Mouse (Mus musculus): ENCODE data around the gene Pfkl. TPM values are rescaled to one million over a fixed set of nuclear protein-coding genes. Genes with fewer than 3 reads are reported as not detected.
A peak's percentile ranks its signal among the peaks of the same experiment; 100 is the strongest.
"Not testable (repeated sequence)": the region's sequence is repeated elsewhere in the genome, so short reads cannot be mapped to it uniquely, and the experiment has no call there.

Pfkl gene
- polyA plus RNA-seq, 1 experiment = 32.1 TPM

DNA sequence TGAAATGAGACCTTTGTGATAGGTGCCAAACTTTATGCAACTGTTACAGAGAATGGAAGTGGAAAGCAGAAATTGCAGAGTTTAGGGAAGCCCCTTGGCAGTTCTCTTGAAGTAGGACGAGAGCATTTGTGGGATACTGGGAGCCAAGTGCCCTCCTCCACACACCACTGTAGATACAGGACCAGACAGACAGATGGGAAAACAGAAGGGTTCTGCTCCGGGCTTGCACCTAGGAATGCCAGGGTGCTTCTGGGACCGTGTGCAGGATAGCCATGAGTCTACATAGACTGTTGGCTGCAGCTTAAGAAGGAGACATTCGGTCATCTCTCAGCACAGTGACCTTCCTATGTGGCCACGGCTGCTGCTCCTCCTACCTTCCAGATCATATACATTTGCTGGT is 35.1 kb downstream of the Pfkl start:
- TF ChIP-seq POLR2A (IDR thresholded peaks at IDR 0.05; ENCODE audit: borderline replicate concordance, low read depth, low read length) (no peak), CTCF (IDR thresholded peaks at IDR 0.05; ENCODE audit: low read depth, low read length) (no peak)
- H3K27ac ChIP-seq (ENCODE audit: insufficient read depth, low read depth, low read length) = peak overlapping the region; percentile 45

DNA sequence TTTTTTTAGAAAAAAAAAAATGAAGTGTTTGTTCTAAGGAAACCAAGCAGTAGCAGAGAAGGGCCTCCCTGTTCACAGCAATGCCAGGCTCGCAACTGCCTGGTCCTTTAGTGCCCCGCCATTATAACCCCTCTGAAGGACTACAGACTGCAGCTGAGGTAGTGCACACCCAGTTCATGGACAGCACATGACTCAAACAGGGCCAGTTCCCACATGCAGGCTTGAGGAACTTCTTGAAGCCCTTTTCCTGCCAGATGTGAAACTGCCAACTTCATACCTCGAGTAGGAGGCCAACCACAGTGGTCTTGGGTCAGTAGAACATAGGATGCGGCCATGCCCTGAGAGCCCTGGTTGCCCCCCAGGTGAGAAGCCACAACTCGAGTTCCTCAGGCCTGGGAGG is 35.6 kb downstream of the Pfkl start:
- Histone ChIP-seq H3K27ac (ENCODE audit: insufficient read depth, low read depth, low read length) (peak overlapping the region; percentile 45), H3K4me1 (ENCODE audit: control insufficient read depth, insufficient read depth, low read length) (peaks cover 46% of the 10 kb centered on the region), H3K4me3 (ENCODE audit: insufficient read depth, low read length) (no peak overlapping the region)
- TF ChIP-seq CTCF (IDR thresholded peaks at IDR 0.05; ENCODE audit: low read depth, low read length) (no peak), POLR2A (IDR thresholded peaks at IDR 0.05; ENCODE audit: borderline replicate concordance, low read depth, low read length) (no peak)

More for the DNA sequence above, 35.1 kb downstream of the Pfkl start:
- no peak overlapping the region for H3K4me3 ChIP-seq (ENCODE audit: insufficient read depth, low read length)
- peaks cover 44% of the 10 kb centered on the region for H3K4me1 ChIP-seq (ENCODE audit: control insufficient read depth, insufficient read depth, low read length)

DNA sequence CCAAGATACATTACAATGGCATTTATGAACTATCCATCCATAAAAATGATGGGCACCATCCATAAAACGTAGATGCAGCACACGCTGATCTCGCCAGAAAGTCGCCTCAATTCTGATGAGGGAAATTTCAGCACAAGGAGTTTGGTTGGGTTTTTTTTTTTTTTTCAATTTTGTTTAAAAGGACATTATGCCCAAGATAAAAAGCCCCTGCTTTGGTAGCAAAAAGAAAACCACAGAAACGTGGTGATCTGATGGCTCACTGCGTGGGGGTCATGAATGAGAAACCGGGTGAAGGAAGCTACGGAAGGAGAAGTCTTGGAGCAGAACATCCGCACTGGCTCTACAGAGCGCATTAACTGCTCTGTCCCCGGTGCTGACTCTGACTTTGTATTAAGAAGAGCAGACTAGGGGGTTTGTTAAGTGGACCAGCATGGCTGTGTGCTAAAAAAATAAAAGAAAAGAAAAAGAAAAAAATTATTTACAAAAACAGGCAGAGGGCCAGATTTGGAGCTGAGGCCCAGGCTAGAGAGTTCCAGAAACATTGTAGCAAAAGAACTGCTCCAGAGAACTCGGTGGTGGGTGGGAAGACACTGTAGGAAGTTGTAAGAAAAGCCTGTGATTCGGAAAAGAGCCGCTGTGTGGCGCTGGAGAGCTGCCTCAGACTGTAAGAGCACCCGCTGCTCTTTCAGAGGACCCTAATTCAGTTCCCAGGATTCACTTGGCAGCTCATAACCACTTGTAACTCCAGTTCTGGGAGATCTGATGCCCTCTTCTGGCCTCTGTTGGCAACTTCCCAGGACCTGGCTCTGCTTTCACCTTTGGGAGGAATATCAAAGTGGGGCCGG is 38.0 kb downstream of the Pfkl start:
- peak; percentile 25; the same call in 1 of the 2 replicates for TF ChIP-seq CTCF (IDR thresholded peaks at IDR 0.05; ENCODE audit: low read depth, low read length)
- no peak for TF ChIP-seq POLR2A (IDR thresholded peaks at IDR 0.05; ENCODE audit: borderline replicate concordance, low read depth, low read length)
- peak overlapping the region; percentile 60 for H3K27ac ChIP-seq (ENCODE audit: insufficient read depth, low read depth, low read length)
- peaks cover 49% of the 10 kb centered on the region for H3K4me1 ChIP-seq (ENCODE audit: control insufficient read depth, insufficient read depth, low read length)
- H3K4me3 ChIP-seq (ENCODE audit: insufficient read depth, low read length) = no peak overlapping the region

DNA sequence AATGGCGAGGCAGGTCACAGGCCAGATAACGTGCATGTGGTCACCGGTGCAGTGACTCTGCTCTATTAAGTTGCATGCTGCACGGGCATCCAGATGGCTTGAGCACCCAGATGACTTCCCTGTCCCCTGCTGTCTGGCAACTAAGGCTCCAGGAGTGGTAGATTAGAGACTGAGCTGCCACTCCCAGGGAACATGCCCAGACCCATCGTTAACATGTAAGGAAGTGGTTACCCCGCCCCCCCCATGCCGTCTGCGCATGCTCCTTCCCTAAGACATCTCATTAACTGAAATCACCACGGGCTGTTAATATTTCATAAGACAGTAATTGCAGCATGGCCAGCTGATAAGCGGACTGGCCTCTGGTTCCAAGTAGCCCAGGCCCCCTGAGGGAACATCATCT is 38.7 kb downstream of the Pfkl start:
- peaks cover 47% of the 10 kb centered on the region for H3K4me1 ChIP-seq (ENCODE audit: control insufficient read depth, insufficient read depth, low read length)

DNA sequence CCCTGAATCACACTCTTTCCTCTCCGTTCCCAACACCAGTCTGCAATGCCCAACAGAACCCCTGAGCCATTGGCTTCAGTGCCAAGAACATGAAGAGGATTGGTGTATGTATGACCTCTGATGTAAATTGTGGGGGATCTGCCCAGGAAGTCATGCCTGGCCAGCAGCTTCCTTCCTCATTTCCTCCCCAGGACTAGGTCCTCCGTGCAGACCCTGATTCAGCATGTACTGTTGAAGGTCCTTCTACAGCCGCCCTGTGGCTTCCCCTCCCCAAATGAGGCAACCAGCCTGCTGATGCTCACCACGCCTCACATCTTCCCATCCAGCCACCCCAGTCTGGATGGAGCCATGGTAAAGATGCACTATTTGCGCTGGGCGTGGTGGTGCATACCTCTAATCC is 39.4 kb downstream of the Pfkl start, which contains the start of gene Trpm2:
TSS of gene Trpm2 (minus strand) at position 83 of the 400 bp plus-strand sequence.
- Histone ChIP-seq H3K4me3 (ENCODE audit: insufficient read depth, low read length) (peak within 1 kb of the TSS; percentile 49), H3K4me1 (ENCODE audit: control insufficient read depth, insufficient read depth, low read length) (peaks cover 49% of the 10 kb centered on the region), H3K27ac (ENCODE audit: insufficient read depth, low read depth, low read length) (peak within 1 kb of the TSS; percentile 88)
- TF ChIP-seq CTCF (IDR thresholded peaks at IDR 0.05; ENCODE audit: low read depth, low read length) = no peak

More for the DNA sequence above, 38.7 kb downstream of the Pfkl start:
- H3K4me3 ChIP-seq (ENCODE audit: insufficient read depth, low read length) = no peak overlapping the region
- TF ChIP-seq POLR2A (IDR thresholded peaks at IDR 0.05; ENCODE audit: borderline replicate concordance, low read depth, low read length) (no peak), CTCF (IDR thresholded peaks at IDR 0.05; ENCODE audit: low read depth, low read length) (no peak)
- peak overlapping the region; percentile 84 for H3K27ac ChIP-seq (ENCODE audit: insufficient read depth, low read depth, low read length)

- Histone ChIP-seq H3K4me1 (ENCODE audit: control insufficient read depth, insufficient read depth, low read length) (peaks cover 48% of the 10 kb centered on the region), H3K27ac (ENCODE audit: insufficient read depth, low read depth, low read length) (peak overlapping the region; percentile 88), H3K4me3 (ENCODE audit: insufficient read depth, low read length) (peak overlapping the region; percentile 49)
- no peak for TF ChIP-seq CTCF (IDR thresholded peaks at IDR 0.05; ENCODE audit: low read depth, low read length)
- no peak for TF ChIP-seq POLR2A (IDR thresholded peaks at IDR 0.05; ENCODE audit: borderline replicate concordance, low read depth, low read length)
Measured at GRCm38 (mm10) chr10:77969973-77970325, 39.9 kb downstream of the Pfkl start.

DNA sequence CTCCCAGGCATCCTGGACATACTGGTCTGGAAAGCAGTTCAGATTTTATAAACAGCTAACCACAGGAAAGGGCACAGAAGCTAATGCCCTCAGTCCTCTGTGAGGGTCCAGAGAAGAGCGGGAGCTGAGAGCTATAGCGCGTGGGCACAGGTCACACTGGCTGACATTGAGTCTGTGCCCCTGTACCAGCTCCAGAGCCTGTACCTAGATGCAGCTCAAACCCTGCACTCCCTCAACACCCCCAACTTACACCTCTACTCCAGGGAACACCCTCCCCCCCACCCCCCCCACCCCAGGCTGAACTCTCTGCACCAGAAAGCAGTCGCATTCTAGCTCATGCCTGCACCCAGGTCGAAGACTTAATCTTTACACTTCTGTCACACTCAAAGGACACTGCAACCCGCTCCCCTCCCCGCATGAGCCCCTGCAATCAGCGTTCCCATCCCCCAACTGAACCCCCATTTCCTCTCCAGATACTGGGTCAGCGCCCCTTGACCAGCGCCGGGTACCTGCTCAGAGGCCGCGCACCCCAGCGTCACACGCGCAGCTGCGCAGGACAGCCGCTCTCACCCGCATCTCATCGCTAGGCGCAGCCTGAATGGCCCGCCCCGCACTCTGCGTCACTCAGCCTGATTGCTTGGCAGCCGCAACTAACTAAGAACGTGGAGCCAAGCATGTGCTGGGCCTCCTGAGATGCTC is 40.5 kb downstream of the Pfkl start:
- Histone ChIP-seq H3K4me3 (ENCODE audit: insufficient read depth, low read length) (peak overlapping the region; percentile 49), H3K4me1 (ENCODE audit: control insufficient read depth, insufficient read depth, low read length) (peaks cover 48% of the 10 kb centered on the region), H3K27ac (ENCODE audit: insufficient read depth, low read depth, low read length) (peak overlapping the region; percentile 88)
- no peak for TF ChIP-seq CTCF (IDR thresholded peaks at IDR 0.05; ENCODE audit: low read depth, low read length)
- TF ChIP-seq POLR2A (IDR thresholded peaks at IDR 0.05; ENCODE audit: borderline replicate concordance, low read depth, low read length) = no peak

- no peak overlapping the region for H3K4me3 ChIP-seq (ENCODE audit: insufficient read depth, low read length)
- peaks cover 36% of the 10 kb centered on the region for H3K4me1 ChIP-seq (ENCODE audit: control insufficient read depth, insufficient read depth, low read length)
- no peak overlapping the region for H3K27ac ChIP-seq (ENCODE audit: insufficient read depth, low read depth, low read length)
- TF ChIP-seq POLR2A (IDR thresholded peaks at IDR 0.05; ENCODE audit: borderline replicate concordance, low read depth, low read length) = no peak
- TF ChIP-seq CTCF (IDR thresholded peaks at IDR 0.05; ENCODE audit: low read depth, low read length) = no peak
Measured at GRCm38 (mm10) chr10:77963971-77964370, 45.9 kb downstream of the Pfkl start.

- Histone ChIP-seq H3K27ac (ENCODE audit: insufficient read depth, low read depth, low read length) (peak overlapping the region; percentile 24), H3K4me1 (ENCODE audit: control insufficient read depth, insufficient read depth, low read length) (peaks cover 32% of the 10 kb centered on the region), H3K4me3 (ENCODE audit: insufficient read depth, low read length) (no peak overlapping the region)
- TF ChIP-seq POLR2A (IDR thresholded peaks at IDR 0.05; ENCODE audit: borderline replicate concordance, low read depth, low read length) = no peak
- TF ChIP-seq CTCF (IDR thresholded peaks at IDR 0.05; ENCODE audit: low read depth, low read length) = no peak
Measured at GRCm38 (mm10) chr10:77962725-77963124, 47.2 kb downstream of the Pfkl start.

DNA sequence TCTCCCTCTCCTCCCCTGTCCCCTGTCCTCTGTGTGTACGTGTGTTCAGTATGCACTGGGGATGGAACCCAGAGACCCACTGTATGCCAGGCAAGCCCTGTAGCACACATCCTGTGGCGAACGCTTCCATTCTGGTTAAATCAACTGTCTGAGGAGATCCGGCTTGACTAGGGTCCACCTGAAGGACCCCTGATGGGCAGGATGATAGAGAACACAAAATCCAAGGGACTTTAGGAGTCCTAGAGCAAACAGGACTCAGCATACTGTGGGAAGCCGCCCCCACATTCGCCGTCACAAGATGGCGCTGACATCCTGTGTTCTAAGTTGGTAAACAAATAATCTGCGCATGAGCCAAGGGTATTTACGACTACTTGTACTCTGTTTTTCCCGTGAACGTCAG is 59.4 kb downstream of the Pfkl start:
- H3K4me3 ChIP-seq (ENCODE audit: insufficient read depth, low read length); H3K27ac ChIP-seq (ENCODE audit: insufficient read depth, low read depth, low read length); H3K4me1 ChIP-seq (ENCODE audit: control insufficient read depth, insufficient read depth, low read length): not testable (repeated sequence)
